Mouse (Mus musculus) lung, embryonic 14.5 days (tissue): ENCODE measurements around the gene Ece1. TPM values are rescaled to one million over a fixed set of nuclear protein-coding genes. Genes with fewer than 3 reads are reported as not detected.

ENCODE experiments used
- ATAC-seq: fragments of 200-750 bp; cut with Nextera tagmentation; 2 replicates; pipeline ENCODE4 v1.8.0; 2017; ENCODE audit warnings: mild to moderate bottlenecking, moderate TSS enrichment, moderate library complexity; ENCODE audit not compliant: insufficient read depth
- DNase-seq: peaks from one replicate; pipeline ENCODE4 v3.0.0-alpha.2; 2015
- H3K27ac ChIP-seq: fragments of 300-500 bp; sonication (generic); 2 replicates; pipeline ENCODE4 v1.5.1; 2014; ENCODE audit warnings: low read depth, mild to moderate bottlenecking, moderate library complexity
- H3K27me3 ChIP-seq: fragments of 300-500 bp; sonication (generic); 2 replicates; pipeline ENCODE4 v1.6.1; 2014; ENCODE audit warnings: low read length, control low read depth; ENCODE audit not compliant: insufficient read depth
- H3K36me3 ChIP-seq: fragments of 300-500 bp; sonication (generic); 2 replicates; pipeline ENCODE4 v1.6.1; 2014; ENCODE audit warnings: control low read depth; ENCODE audit not compliant: insufficient read depth
- H3K4me1 ChIP-seq: fragments of 300-500 bp; sonication (generic); 2 replicates; pipeline ENCODE4 v1.6.1; 2014; ENCODE audit warnings: antibody characterized with exemption, control low read depth; ENCODE audit not compliant: insufficient read depth
- H3K4me2 ChIP-seq: fragments of 300-500 bp; sonication (generic); 2 replicates; pipeline ENCODE4 v1.6.1; 2014; ENCODE audit warnings: mild to moderate bottlenecking
- H3K4me3 ChIP-seq: fragments of 300-500 bp; sonication (generic); 2 replicates; pipeline ENCODE4 v1.5.1; 2014; ENCODE audit warnings: low read depth, low read length
- H3K9ac ChIP-seq: fragments of 300-500 bp; sonication (generic); 2 replicates; pipeline ENCODE4 v1.6.1; 2014
- H3K9me3 ChIP-seq: fragments of 300-500 bp; sonication (generic); 2 replicates; pipeline ENCODE4 v1.6.1; 2016; ENCODE audit warnings: low read depth, low read length, control low read depth
- CTCF ChIP-seq: IDR thresholded peaks from 2 replicates; pipeline ENCODE4 v1.5.1; 2016; ENCODE audit warnings: antibody characterized with exemption, low read depth
- WGBS: fragments of 180-500 bp; shearing (Covaris S2); extraction: QIAGEN DNeasy Blood & Tissue Kit; methylation state at CpG from one replicate; pipeline ENCODE4 v1.1.7; 2014; 5-methylcytosine and 5-hydroxymethylcytosine counted together
- polyA plus RNA-seq: library from polyadenylated mRNA; unstranded; fragments of >200 nt; fragmentation: Nextera tagmentation; extraction: Ambion mirVana; gene quantifications from 2 replicates; pipeline ENCODE4 v1.2.1, GENCODE M21; 2014

The Ece1 gene
- polyA plus RNA-seq, 1 experiment from 2014 or later: 59.3 TPM

- TF ChIP-seq CTCF: peak; percentile 91
- Histone ChIP-seq H3K9me3 (no peaks in the 10 kb centered on the region), H3K9ac (no peak overlapping the region), H3K4me1 (no peaks in the 10 kb centered on the region), H3K4me2 (no peak overlapping the region), H3K4me3 (no peak overlapping the region), H3K27me3 (no peaks in the 10 kb centered on the region), H3K36me3 (peaks cover 52% of the 10 kb centered on the region), H3K27ac (no peak overlapping the region)
- WGBS: 38% methylated on average over 4 of the region's 4 CpGs
- ATAC-seq: no peak
- peak; percentile 90 for DNase-seq
These were observed 90.8 kb downstream of the Ece1 start for GRCm38 (mm10) chr4:137952840-137953239.

GRCm38 (mm10) chr4:137954184-137954583 is 92.1 kb downstream of the Ece1 start:
- Histone ChIP-seq H3K9ac (no peak overlapping the region), H3K4me2 (no peak overlapping the region), H3K27ac (no peak overlapping the region), H3K4me1 (no peaks in the 10 kb centered on the region), H3K27me3 (no peaks in the 10 kb centered on the region), H3K36me3 (peaks cover 50% of the 10 kb centered on the region), H3K4me3 (no peak overlapping the region), H3K9me3 (no peaks in the 10 kb centered on the region)
- no peak for ATAC-seq
- no peak for DNase-seq
- 83% methylated on average over 2 of the region's 2 CpGs for WGBS
- no peak for TF ChIP-seq CTCF

- H3K4me2 ChIP-seq: no peak overlapping the region
- 77% methylated on average over 8 of the region's 8 CpGs for WGBS
- DNase-seq (peak; percentile 16), ATAC-seq (0 out of 2 replicates have a peak, but pooled peaks have one; percentile 24)
- no peaks in the 10 kb centered on the region for H3K27me3 ChIP-seq
- TF ChIP-seq CTCF: peak; percentile 49
- no peak overlapping the region for H3K9ac ChIP-seq
- H3K36me3 ChIP-seq: peaks cover 50% of the 10 kb centered on the region
- H3K27ac ChIP-seq: no peak overlapping the region
- H3K4me3 ChIP-seq: no peak overlapping the region
- no peaks in the 10 kb centered on the region for H3K9me3 ChIP-seq
- no peaks in the 10 kb centered on the region for H3K4me1 ChIP-seq
These were observed 92.9 kb downstream of the Ece1 start for GRCm38 (mm10) chr4:137954926-137955396.

- H3K27ac ChIP-seq: no peak overlapping the region
- 94% methylated on average over 15 of the region's 15 CpGs for WGBS
- peaks cover 46% of the 10 kb centered on the region for H3K36me3 ChIP-seq
- no peak for ATAC-seq
- H3K9ac ChIP-seq: no peak overlapping the region
- TF ChIP-seq CTCF: no peak
- no peaks in the 10 kb centered on the region for H3K27me3 ChIP-seq
- no peaks in the 10 kb centered on the region for H3K9me3 ChIP-seq
- no peak overlapping the region for H3K4me2 ChIP-seq
- no peak for DNase-seq
- no peaks in the 10 kb centered on the region for H3K4me1 ChIP-seq
- H3K4me3 ChIP-seq: no peak overlapping the region
These were observed 94.2 kb downstream of the Ece1 start for GRCm38 (mm10) chr4:137956260-137956659.

GRCm38 (mm10) chr4:137959889-137960665 is 98.0 kb downstream of the Ece1 start:
- H3K9me3 ChIP-seq: no peaks in the 10 kb centered on the region
- no peak overlapping the region for H3K9ac ChIP-seq
- peaks cover 51% of the 10 kb centered on the region for H3K36me3 ChIP-seq
- H3K4me3 ChIP-seq: no peak overlapping the region
- no peak overlapping the region for H3K27ac ChIP-seq
- no peaks in the 10 kb centered on the region for H3K27me3 ChIP-seq
- peak; percentile 60 for TF ChIP-seq CTCF
- WGBS: 68% methylated on average over 13 of the region's 13 CpGs
- H3K4me2 ChIP-seq: no peak overlapping the region
- H3K4me1 ChIP-seq: no peaks in the 10 kb centered on the region
- DNase-seq (peak; percentile 21), ATAC-seq (no peak)

GRCm38 (mm10) chr4:137960757-137961156 is 98.7 kb downstream of the Ece1 start:
- no peak overlapping the region for H3K4me2 ChIP-seq
- H3K9me3 ChIP-seq: no peaks in the 10 kb centered on the region
- H3K27me3 ChIP-seq: no peaks in the 10 kb centered on the region
- no peak overlapping the region for H3K9ac ChIP-seq
- H3K36me3 ChIP-seq: peaks cover 51% of the 10 kb centered on the region
- ATAC-seq (peak; percentile 62), DNase-seq (peak; percentile 68)
- no peak overlapping the region for H3K4me3 ChIP-seq
- TF ChIP-seq CTCF: no peak
- H3K4me1 ChIP-seq: no peaks in the 10 kb centered on the region
- 50% methylated on average over 11 of the region's 11 CpGs for WGBS
- no peak overlapping the region for H3K27ac ChIP-seq

GRCm38 (mm10) chr4:137962643-137963350 is 100.8 kb downstream of the Ece1 start:
- Histone ChIP-seq H3K4me2 (no peak overlapping the region), H3K4me3 (no peak overlapping the region), H3K36me3 (peaks cover 37% of the 10 kb centered on the region), H3K4me1 (no peaks in the 10 kb centered on the region), H3K27ac (no peak overlapping the region), H3K9me3 (no peaks in the 10 kb centered on the region), H3K27me3 (no peaks in the 10 kb centered on the region), H3K9ac (no peak overlapping the region)
- WGBS: 88% methylated on average over 20 of the region's 20 CpGs
- DNase-seq: no peak
- TF ChIP-seq CTCF: no peak
- no peak for ATAC-seq
